Mouse (Mus musculus) spleen, adult 18-20 months (tissue): ENCODE data around the gene Fbxo34.
"Not testable (repeated sequence)": the region's sequence is repeated elsewhere in the genome, so short reads cannot be mapped to it uniquely, and the experiment has no call there.

Source experiments
- DNase-seq, 2 experiments: peaks; one replicate each; pipeline ENCODE4 v3.0.0; 2022; ENCODE audit warnings: mixed read lengths in 2 of 2

The Fbxo34 gene

DNA sequence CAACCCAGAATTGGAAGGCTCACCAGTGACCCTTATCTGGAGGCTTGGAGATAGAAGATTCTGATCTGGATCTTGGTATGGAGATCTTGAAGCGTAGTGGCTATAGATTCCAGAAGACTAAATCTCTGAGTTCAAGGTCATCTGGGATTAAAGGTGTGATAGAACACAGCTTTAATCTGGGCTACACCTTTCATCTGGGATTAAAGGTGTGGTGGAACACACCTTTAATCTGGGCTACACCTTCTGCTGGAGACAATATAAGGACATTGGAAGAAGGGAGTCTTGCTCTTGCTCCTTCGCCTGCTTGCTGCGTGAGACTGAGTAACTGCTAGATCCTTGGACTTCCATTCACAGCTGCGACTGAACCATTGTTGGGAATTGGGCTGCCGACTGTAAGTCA, at the start of gene Fbxo34:
TSS of gene Fbxo34 (plus strand) at position 301 of the 400 bp plus-strand sequence.
- not testable (repeated sequence) for DNase-seq

DNA sequence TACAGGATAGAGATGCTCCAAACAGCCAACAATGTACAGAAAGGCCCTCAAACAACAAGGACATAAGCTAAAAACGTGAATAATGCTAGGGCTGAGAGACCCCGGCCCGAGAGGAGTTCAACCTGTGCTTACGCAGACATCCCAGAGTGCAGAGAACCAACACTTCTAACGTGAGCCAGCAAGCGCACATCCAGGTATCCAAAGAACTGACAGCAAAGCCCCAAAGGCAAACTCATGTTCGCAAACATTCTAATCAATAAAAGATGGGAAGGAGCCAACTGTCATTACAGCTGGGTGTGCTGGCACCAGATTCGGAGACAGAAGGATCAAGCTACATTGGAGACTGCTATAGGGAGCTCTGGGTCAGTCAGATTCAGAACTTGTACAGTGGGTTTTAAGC, 47.5 kb upstream of the Fbxo34 start:
- DNase-seq = no peak

DNA sequence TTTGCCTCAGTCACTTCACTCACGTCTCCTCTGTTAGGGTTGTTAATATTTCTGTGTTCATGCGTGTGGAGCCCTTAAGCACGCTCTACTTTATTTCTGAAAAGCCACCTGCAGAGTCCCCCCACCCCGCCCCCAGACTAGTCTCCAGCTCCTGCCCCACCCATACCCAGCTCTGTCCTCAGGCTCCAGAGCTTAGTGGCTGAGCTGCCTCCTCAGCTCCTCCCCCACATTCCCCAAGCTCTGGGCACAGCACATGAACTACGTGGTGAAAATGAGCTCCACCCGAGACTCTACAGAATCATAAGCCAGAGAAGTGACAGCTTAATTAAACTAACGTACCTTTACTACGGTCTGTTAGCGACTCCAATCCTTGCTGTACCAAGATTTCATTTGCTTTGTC, 44.2 kb upstream of the Fbxo34 start:
- no peak for DNase-seq

DNA sequence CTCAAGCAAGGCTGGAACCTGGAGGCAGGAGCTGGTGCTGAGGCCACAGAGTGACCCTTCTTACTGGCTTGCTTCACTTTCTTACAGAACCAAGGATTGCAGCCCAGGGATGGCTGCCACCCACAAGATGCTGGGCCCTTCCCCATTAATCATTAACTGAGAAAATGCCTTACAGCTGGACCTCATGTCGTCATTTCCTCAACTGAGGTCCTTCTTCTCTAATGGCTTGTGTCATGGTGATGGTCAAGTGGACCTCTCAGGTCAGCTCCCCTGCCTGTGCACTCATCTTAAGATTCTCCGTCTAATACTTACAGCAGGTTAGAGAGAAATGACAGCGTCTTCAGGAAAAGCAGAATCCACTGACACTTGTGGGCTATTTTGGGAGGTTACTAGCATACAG, 32.9 kb upstream of the Fbxo34 start:
- no peak for DNase-seq

DNA sequence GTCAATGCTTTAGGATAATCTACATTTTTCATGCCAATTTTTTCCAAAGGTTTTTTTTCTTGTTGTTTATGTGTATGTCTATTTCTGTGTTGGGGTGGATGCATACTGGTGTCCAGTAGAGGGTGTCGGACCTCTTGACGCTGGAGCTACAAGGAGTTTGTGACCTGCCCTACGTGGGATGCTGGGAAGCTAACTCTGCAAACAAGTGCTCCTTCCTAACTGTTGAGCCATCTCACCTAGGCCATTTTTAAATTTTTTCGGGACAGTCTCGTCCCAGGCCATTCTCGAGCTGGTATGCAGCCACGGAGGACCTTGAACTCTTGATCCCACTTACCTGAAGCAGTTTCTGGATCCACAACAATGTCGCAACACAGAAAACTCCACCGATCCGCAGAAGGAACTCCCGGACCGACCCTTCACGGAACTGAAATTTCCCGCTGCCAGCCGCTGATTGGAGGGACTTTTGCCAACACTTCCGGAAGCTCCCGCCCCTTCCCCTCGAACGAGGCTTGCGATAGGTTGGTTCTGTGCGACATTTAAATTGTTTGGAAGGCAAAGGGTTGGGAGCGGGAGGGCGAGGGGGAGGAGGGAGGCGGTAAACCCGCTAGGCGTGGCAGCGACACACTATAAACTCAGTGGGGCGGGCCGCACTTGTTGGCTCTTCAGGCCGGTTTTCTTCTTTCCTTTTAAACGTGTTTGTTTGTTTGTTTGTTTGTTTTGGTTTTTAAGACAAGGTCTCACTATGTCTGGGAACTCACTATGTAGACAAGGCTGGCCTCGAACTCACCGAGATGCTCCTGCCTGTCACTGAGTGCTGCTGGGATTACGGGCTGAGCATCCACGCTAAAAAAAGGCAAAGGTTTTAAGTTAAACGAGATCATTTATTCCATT, 32.2 kb upstream of the Fbxo34 start, which contains the start of gene Dlgap5:
TSS of gene Dlgap5 (minus strand) at position 633 of the 891 bp plus-strand sequence.
- peak; percentile 80 to 86 for DNase-seq

DNA sequence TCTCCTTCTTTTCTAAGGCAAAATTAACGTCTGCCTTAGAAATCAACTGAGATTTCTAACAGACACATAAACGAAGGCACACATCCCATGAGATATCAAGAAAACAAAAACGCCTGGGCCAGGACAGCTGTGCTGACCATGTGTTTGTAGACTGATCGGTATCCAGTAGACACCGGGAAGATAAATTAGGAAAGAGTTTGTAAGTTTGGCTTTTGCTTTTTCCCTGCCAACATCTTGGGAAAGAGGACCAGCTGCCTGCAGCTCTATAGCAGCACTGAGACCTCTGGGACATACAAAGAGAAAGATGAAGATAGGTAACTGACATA, 31.6 kb upstream of the Fbxo34 start:
- no peak for DNase-seq

DNA sequence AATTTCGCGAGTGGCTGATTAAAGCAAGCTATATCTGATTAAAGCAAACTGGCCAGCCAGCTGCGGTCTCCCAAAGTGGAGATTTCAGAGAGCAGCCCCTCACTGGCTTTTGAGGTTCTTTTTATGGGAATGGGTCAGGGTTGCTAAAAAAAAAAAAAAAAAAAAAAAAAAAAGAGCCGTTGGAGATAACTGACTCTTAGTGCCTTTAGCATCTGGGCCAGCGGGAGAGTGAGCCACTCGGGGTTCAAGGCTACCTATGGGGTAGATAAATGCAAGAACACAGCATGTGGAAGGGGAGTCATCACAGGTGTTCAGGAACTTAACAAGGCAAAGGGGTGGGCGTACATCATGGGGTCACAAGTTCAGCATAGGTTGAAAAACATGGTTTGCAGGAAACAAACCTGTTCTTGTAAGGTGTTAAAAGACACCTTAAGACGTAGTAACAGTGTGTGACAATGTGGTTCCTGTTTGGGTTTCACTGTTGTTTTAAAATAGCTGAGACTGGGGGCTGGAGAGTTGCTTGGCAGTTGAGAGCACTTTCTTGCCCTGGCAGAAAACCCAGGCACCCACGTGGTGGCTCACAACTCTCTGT, 31.1 kb upstream of the Fbxo34 start:
- no peak for DNase-seq

DNA sequence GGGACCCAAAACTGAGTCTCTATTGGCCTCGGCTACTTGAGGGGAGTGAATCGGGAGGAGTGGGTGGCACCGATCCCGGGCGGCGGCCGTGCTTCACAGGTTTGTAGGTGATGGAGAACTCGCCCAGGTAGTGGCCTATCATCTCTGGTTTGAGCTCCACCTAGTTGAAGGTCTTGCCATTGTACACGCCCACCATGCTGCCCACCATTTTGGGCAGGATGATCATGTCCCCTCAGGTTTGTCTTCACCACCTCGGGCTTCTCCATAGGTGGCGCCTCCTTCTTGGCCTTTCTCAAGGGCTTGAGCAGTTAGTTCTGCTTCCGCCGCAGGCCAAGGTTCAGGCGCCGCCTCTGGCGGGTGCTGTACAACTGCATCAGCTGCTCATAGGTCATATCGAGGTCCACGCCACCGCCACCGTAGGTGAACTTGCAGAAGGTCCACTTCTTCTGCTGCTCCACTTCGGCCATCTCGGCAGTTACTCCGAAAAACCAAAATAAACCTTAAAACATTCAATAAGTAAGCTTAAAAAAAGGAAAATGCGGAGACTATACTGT, 30.4 kb upstream of the Fbxo34 start:
- DNase-seq = no peak

DNA sequence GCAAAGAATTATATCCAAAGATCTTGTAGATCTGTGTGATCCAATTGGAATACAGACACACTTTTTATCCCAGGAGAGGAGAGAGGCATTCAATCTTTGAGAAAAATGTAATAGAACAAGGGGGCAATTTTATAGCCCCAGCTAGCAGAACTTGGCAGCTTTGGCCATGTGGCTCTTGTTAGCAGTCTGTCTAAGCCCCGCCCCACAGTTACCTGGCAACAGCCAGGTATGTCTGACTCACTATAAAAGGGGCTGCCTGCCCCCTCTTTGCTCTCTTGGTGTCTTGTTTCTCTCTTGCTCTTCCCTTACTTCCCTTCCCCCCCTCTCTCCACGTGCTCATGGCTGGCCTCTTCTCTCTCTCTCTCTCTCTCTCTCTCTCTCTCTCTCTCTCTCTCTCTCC, 28.6 kb upstream of the Fbxo34 start:
- no peak for DNase-seq

DNA sequence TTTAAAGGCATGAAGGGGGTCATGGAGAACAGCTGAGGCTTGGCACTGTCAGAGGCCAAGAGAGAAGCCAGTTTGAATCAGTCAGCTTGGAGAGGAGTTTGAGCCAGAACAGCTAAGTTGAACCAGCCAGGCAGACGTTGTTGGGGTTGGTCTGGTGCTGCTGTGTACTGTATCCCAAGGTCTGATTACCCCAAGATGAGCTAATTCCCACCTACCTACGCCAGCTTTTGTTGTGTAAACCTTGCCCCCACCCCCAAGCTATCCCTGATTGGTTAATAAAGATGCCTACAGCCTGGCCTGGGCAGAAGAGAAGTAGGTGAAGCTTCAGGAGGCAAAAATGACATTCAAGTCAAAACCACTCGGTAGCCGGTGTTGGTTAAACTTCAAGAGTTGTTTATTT, 27.8 kb upstream of the Fbxo34 start:
- no peak for DNase-seq

DNA sequence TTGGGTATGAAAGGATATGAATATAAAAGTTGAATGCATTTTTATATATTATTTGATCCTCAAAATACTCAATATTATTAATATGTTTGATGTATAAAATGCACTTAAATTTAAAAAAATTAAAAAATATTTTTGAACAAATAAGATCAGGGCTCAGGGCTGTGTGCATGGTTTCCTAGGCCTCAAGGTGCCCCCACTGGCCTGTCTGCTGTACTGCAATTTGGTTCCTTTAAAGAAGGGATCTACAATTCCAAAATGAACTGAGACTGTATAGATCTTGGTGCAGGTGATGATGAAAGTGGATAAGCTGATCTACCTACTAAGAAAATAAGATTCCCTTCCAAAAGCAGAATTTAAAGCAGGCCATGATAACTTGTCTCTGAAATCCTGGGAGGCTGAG, 17.2 kb upstream of the Fbxo34 start:
- DNase-seq = no peak

DNA sequence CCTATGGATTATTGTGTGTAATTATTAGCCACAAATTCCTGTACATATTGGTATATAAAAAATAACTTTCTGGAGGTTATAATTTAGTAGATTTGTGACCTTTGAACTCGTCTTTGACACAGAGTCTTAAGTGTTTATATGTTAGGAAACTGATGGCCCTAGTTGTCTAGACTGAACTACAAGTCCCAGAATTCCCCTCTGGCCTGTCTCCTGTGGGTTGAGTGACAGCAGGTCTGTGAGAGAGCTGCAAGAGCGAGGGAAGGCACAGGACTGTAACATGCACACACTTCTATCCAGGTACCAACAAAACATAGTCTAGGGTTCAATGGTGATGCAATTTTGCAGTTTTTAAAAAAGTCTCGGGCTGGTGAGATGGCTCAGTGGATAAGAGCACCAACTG, 11.3 kb upstream of the Fbxo34 start:
- DNase-seq = no peak

DNA sequence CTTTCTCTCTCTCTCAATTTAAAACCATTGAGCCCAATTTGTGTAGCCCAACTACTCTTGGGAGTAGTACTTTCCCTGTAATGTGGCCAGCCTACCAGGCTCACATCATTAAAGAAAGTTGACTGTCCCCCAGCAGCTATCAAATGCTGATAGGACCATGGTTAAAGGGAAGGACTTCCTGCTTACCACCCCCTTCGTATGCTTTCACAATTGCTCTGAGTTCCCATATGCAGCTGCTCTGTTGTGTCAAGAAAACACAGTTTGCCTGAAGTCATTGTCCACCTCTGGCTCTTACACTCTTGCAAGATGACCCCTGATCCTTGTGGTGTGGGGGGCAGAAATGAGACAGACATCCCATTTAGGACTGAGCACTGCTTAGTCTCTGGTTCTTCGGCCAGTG, 5.3 kb upstream of the Fbxo34 start:
- DNase-seq = no peak

DNA sequence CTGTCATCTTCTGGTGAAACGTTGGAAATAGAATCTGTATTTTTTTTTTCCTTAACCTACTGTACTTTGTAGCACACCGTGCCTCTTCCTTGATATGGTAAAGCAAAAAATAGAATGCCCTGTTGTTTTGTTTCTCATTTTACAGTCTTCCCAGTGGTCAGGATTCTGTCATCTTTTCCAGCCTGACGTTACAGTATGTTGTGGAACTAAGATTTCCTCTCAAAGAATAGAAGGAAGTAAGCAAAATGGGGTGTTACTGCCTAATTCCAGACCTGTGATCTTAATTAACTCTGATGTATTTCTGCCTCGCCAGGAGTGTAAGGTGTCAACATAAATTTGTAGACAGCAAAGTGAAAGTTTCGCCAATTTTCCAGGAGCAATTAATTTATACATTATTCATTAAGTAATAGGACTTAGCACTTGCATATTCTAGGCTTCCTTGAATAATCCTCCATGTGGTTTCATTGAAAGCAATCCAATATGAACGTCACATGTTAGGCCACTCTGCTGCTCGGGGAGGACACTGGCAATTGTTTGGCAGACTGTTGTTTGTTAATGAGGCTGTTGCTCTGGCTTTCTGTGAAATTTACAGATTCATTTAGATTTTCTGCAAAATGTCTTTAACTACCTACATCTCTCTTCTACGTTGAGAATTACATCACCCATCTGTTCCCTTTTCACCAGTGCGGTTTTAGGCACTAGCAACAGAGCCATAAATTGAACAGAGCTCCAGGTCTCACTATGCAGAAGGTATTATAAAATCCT, 4.7 kb upstream of the Fbxo34 start:
- no peak for DNase-seq

DNA sequence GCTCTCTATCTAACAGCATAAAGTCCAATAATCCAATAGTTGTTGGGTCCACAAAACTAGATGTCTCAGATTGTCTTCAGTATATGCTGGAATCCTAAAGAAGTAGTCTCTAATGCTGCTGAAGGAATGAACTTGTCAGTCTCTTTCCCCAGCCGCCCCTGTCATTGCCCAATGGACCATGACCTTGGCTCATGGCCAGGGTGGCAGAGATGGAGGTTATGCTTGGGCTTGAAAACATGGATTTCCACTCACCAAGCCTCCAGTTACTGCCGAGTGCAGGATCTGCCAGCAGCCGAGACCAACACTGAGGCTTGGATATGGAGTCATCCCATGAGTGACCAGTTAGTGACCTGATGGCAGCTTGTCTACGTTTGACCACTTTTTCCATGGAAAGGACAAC, 9.3 kb downstream of the Fbxo34 start:
- DNase-seq = no peak

DNA sequence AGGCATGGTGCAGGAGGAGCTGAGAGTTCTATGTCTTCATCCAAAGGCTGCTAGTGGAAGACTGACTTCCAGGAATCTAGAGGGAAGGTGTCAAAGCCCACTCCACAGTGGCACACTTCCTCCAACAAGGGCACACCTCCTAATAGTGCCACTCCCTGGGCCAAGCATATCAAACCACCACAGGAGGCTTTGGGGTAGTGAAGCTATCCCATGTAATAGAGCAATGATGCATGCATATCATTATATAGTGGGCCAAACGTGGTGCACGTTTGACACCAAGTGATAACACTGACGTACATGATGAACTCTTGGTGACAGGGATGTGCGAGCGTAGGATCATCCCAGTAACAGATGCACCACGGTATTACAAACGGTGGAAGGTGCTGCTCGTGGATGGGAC, 11.8 kb downstream of the Fbxo34 start:
- no peak for DNase-seq

DNA sequence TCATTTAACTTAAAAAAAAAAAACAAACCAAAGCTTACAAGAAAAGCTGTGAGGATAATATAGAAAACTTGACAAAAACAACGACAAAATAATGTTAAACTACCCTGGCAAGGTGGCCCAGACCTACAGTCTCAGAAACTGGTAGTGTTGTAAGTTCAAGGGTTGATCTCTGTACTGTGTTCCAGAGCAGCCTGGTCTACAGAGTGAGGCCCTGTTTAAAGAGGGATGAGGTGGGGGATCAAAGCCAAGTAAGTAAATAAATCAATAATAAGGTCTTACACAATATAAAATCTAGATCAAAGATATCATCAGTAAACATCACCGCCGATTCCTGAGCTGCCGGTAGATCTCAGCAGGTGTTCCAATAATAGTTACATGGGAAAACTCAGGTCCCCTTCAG, 12.2 kb downstream of the Fbxo34 start:
- DNase-seq = no peak

DNA sequence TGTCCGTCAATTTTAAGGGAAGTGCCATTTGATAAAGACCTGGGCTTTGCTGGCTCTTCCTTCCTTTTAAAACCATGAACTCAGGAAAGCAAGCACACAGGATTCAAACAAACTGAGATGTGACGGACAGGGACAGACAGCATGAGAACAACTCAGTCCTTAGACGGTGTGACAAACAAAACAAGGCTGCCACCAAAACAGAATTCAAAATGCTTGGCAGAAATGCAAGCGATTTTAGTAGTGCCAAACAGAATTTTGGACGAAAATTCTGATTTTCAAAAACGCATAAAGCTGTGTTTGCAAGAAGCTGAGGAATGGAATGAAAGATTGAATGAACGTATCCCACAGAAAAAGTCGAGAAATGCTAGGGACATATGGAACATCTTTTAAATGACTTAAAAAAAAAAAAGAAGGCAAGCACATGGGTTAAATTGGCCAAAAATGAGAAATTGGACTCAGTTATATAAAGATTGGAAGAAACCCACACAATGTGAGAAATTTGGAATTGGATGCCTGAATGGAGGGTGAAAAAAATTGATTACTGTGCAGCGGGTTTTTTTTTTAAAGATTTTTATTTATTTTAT, 12.7 kb downstream of the Fbxo34 start:
- DNase-seq = no peak

DNA sequence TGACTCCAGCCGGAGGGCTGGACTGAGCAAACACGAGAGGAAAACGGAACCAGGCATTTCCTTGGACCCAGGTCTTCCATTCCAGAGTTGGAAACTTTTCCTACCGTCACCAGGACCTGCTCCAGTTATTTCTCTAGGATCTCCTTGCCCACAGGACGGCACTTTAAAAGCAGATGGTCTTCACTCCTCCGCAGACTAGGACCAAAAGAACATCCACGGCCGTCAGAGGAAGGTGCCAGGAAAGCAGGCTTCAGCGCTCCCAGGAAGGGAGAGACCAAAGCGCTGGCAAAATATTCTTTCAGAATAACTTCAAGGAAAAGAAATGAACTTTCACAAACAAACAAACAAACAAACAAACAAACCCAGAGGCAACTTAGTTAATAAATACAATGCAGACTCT, 14.2 kb downstream of the Fbxo34 start:
- no peak for DNase-seq

DNA sequence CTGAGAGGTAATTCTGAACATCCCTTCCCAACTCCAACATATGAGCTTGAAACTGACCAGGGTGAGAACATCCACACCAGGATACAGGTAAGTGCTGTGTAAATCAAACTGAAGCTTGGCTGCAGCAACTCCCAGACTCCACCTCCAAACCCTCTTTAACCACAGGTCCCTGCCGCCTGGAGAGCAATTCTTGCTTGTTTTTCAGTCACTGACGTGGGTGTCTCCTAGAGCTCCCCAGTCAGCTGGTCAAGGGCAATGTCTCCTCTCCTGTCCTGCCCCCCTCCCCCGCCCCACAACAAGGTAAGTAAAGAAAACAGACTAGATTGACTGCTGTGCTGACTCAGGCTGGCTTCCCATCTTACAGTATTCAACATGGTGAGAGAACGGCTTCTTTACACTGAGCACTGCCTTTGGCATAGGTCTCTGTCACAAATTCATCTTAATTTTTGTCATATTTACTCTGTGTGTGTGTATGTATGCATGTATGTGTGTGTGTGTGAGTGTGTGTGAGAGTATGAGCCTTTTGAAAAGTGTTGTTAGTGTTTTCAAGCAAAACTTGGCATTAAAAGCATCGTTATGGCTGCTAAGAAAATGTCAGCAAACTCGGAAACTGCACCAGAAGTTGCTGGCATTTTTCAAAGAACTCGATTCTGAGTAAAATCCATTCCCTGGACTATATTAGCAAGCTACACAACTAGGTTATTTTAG, 15.4 kb downstream of the Fbxo34 start:
- no peak for DNase-seq

DNA sequence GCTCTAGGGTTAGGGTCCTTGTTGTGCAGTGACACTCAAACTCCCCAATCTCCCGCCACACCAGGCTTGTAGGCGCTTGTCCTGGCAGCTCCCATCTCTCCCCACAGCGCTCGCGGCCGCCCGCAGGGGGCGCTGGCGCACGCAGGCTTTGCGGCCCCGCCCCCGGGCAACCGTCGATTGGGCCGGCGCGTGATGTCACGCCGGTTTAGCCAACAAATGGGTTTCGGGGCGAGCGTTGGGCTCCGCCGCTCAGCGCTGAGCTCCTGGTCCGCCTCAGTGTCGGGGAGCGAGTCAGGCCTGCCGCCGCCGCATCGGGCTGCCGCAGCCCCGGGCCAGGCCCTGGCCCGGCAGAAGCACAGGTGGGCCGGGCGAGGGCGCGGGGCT, 22.1 kb downstream of the Fbxo34 start:
- DNase-seq = peak; percentile 90 to 95

DNA sequence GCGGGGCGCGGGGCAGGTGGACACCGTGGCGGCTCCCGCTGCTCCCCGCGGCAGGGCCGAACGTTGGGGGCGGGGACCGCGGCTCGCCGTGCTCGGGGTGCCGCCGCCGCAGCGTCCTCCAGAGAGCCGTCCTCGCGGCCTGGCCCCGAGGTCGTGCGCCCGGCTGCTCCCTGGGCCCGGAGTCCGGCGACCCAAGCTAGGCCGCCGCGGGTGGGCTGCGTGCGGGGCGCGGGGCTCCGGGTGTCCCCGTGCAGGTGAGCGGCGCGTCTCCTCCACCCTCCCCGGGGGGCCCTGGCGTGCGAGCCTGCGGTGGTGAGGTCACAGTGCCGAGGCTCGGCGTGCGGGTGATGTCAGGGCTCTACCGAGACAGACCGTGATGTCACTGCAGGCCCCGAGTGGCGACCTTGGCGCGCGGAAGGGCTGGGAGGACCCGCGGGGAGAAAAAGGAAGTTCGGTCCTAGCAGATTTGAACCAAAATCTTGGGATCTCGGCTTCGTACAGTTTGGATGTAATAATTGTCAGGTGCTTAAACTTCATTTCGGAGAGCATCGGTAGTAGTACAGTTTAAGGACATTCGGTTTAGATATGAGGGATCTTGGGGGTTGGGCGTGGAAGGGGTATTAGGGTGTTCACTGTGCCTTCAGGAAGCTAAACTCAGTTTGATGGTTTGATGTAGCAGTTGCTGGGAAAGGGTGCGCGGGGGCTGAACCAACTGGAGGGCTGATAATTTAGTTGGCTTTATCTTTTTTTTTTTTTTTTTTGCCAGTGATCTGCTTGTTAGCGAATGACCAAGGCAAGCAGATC, 22.7 kb downstream of the Fbxo34 start:
- DNase-seq = peak; percentile 46 to 59
